14 mouse cellular contexts compared by ENCODE assay signal in the genomic region with DNA sequence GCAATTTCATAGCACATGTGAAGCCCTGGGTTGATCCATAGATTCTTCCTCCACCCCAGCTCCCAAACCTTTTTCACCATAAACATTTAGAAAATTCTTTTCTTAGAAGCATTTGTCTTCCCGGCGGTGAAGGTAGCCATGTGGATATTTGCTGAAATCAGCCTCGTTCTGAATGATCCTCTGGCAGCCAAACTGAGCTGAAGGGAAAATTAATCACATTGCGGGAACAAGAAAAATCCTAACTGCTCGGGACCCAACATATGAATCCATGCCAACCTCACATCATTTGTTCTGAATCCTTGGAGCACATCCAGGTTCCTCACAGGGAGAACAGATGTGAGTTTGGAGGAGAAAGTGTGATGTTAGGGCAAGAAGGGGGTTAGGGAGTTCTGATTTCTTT. TPM values are rescaled to one million over a fixed set of nuclear protein-coding genes. Genes with fewer than 3 reads are reported as not detected.
A peak's percentile ranks its signal among the peaks of the same experiment; 100 is the strongest.
DNase-seq lines count a peak whose midpoint lies in the region; ATAC-seq and TF ChIP-seq lines count a peak whose summit lies in the region.
"Had no signal": no experiment of that assay in that cellular context is flagged by ENCODE, and none has a peak within 500 bp of the region (broad histone marks: within the 10 kb centered on the region; RNA-seq: fewer than 3 reads in every experiment).

No protein-coding gene starts in this region.

- H3K4me3 ChIP-seq in hindbrain, embryonic 16.5 days (ENCODE audit: low read length) = no peak overlapping the region
- no peak overlapping the region for H3K4me3 ChIP-seq in hindbrain, embryonic 13.5 days
- H3K4me3 ChIP-seq in midbrain, postnatal 0 days (ENCODE audit: low read depth, low read length) = no peak overlapping the region
- no peak overlapping the region for H3K4me3 ChIP-seq in midbrain, embryonic 10.5 days
- H3K4me3 ChIP-seq in intestine, embryonic 16.5 days (ENCODE audit: low read length) = no peak overlapping the region
- H3K4me3 ChIP-seq: embryonic facial prominence, embryonic 12.5 days; hindbrain, embryonic 12.5 days had no signal

- H3K36me3 ChIP-seq in hindbrain, embryonic 16.5 days (ENCODE audit: control insufficient read depth, insufficient read depth, low read length) = no peaks in the 10 kb centered on the region
- no peaks in the 10 kb centered on the region for H3K36me3 ChIP-seq in hindbrain, embryonic 13.5 days
- no peaks in the 10 kb centered on the region for H3K36me3 ChIP-seq in midbrain, postnatal 0 days (ENCODE audit: insufficient read depth, low read length)
- H3K36me3 ChIP-seq in midbrain, embryonic 10.5 days = no peaks in the 10 kb centered on the region
- no peaks in the 10 kb centered on the region for H3K36me3 ChIP-seq in intestine, embryonic 16.5 days (ENCODE audit: control insufficient read depth, insufficient read depth, low read length)
- H3K36me3 ChIP-seq: embryonic facial prominence, embryonic 12.5 days; hindbrain, embryonic 12.5 days had no signal

- H3K9me3 ChIP-seq in hindbrain, embryonic 16.5 days (ENCODE audit: control insufficient read depth, low read length) = no peaks in the 10 kb centered on the region
- H3K9me3 ChIP-seq in hindbrain, embryonic 13.5 days = no peaks in the 10 kb centered on the region
- H3K9me3 ChIP-seq in midbrain, postnatal 0 days (ENCODE audit: low read length) = no peaks in the 10 kb centered on the region
- H3K9me3 ChIP-seq in midbrain, embryonic 10.5 days (replicated peaks) = no peaks in the 10 kb centered on the region
- H3K9me3 ChIP-seq in intestine, embryonic 16.5 days (ENCODE audit: control insufficient read depth, low read length) = no peaks in the 10 kb centered on the region
- H3K9me3 ChIP-seq: embryonic facial prominence, embryonic 12.5 days; hindbrain, embryonic 12.5 days had no signal

- peak; percentile 20 to 26 for DNase-seq in cerebellum, postnatal 14 days
- DNase-seq in cerebellum, postnatal 36 days = no peak
- DNase-seq in midbrain, postnatal 0 days (ENCODE audit: low spot score) = peak; percentile 65
- DNase-seq in midbrain, embryonic 10.5 days (ENCODE audit: low spot score) = no peak
- DNase-seq in lung, postnatal 36 days = peak; percentile 2
- DNase-seq: cerebellum, adult 9-11 months; kidney, adult 9 months; right cerebral cortex, adult 18-20 months had no signal

- no peaks in the 10 kb centered on the region for H3K27me3 ChIP-seq in hindbrain, embryonic 16.5 days (replicated peaks; ENCODE audit: control insufficient read depth, insufficient read depth, low read length)
- H3K27me3 ChIP-seq in hindbrain, embryonic 13.5 days = no peaks in the 10 kb centered on the region
- H3K27me3 ChIP-seq in midbrain, postnatal 0 days (ENCODE audit: insufficient read depth, low read length) = no peaks in the 10 kb centered on the region
- no peaks in the 10 kb centered on the region for H3K27me3 ChIP-seq in midbrain, embryonic 10.5 days (ENCODE audit: low read depth, poor library complexity, severe bottlenecking)
- H3K27me3 ChIP-seq in intestine, embryonic 16.5 days (replicated peaks; ENCODE audit: control insufficient read depth, insufficient read depth, low read length) = no peaks in the 10 kb centered on the region
- H3K27me3 ChIP-seq: embryonic facial prominence, embryonic 12.5 days; hindbrain, embryonic 12.5 days had no signal

- 41% methylated on average over 5 of the region's 5 CpGs for WGBS in hindbrain, embryonic 16.5 days
- 72% methylated on average over 5 of the region's 5 CpGs for WGBS in hindbrain, embryonic 13.5 days
- 65% methylated on average over 5 of the region's 5 CpGs for WGBS in midbrain, postnatal 0 days
- 92% methylated on average over 5 of the region's 5 CpGs for WGBS in midbrain, embryonic 10.5 days
- WGBS in intestine, embryonic 16.5 days = 43% methylated on average over 5 of the region's 5 CpGs

- no peak overlapping the region for H3K27ac ChIP-seq in hindbrain, embryonic 16.5 days (ENCODE audit: low read depth, low read length)
- no peak overlapping the region for H3K27ac ChIP-seq in hindbrain, embryonic 13.5 days
- no peak overlapping the region for H3K27ac ChIP-seq in midbrain, postnatal 0 days (ENCODE audit: low read depth, low read length)
- no peak overlapping the region for H3K27ac ChIP-seq in midbrain, embryonic 10.5 days (replicated peaks)
- no peak overlapping the region for H3K27ac ChIP-seq in intestine, embryonic 16.5 days (ENCODE audit: low read length)
- H3K27ac ChIP-seq: embryonic facial prominence, embryonic 12.5 days; hindbrain, embryonic 12.5 days had no signal

- ATAC-seq in hindbrain, embryonic 16.5 days = peak; percentile 52; the same call in 1 of the 2 replicates
- ATAC-seq in hindbrain, embryonic 13.5 days (ENCODE audit: low FRiP score) = no peak
- ATAC-seq in midbrain, postnatal 0 days (ENCODE audit: low FRiP score) = no peak
- no peak for ATAC-seq in intestine, embryonic 16.5 days
- ATAC-seq: midbrain, embryonic 16.5 days had no signal

- no peak overlapping the region for H3K4me2 ChIP-seq in hindbrain, embryonic 16.5 days (ENCODE audit: low read length)
- no peak overlapping the region for H3K4me2 ChIP-seq in hindbrain, embryonic 13.5 days
- H3K4me2 ChIP-seq in midbrain, postnatal 0 days (ENCODE audit: low read depth, low read length, poor library complexity, severe bottlenecking) = no peak overlapping the region
- no peak overlapping the region for H3K4me2 ChIP-seq in intestine, embryonic 16.5 days (ENCODE audit: low read depth, low read length)
- H3K4me2 ChIP-seq: embryonic facial prominence, embryonic 12.5 days; hindbrain, embryonic 12.5 days had no signal

- no peak overlapping the region for H3K9ac ChIP-seq in hindbrain, embryonic 16.5 days (ENCODE audit: low read depth, low read length)
- H3K9ac ChIP-seq in hindbrain, embryonic 13.5 days = no peak overlapping the region
- no peak overlapping the region for H3K9ac ChIP-seq in midbrain, postnatal 0 days (replicated peaks; ENCODE audit: low read length, poor library complexity, severe bottlenecking)
- H3K9ac ChIP-seq in intestine, embryonic 16.5 days (ENCODE audit: low read depth, low read length) = no peak overlapping the region
- H3K9ac ChIP-seq: embryonic facial prominence, embryonic 12.5 days; hindbrain, embryonic 12.5 days had no signal

- no peaks in the 10 kb centered on the region for H3K4me1 ChIP-seq in hindbrain, embryonic 16.5 days (ENCODE audit: control insufficient read depth, insufficient read depth, low read depth, low read length)
- H3K4me1 ChIP-seq in hindbrain, embryonic 13.5 days (replicated peaks) = peaks cover 5% of the 10 kb centered on the region; the same call in 1 of the 2 replicates
- H3K4me1 ChIP-seq in midbrain, postnatal 0 days (ENCODE audit: insufficient read depth, low read length) = no peaks in the 10 kb centered on the region
- H3K4me1 ChIP-seq in midbrain, embryonic 10.5 days = peaks cover 14% of the 10 kb centered on the region
- no peaks in the 10 kb centered on the region for H3K4me1 ChIP-seq in intestine, embryonic 16.5 days (ENCODE audit: control insufficient read depth, insufficient read depth, low read length)
- H3K4me1 ChIP-seq: hindbrain, embryonic 12.5 days had no signal

- TF ChIP-seq CTCF in midbrain, postnatal 0 days (IDR thresholded peaks at IDR 0.05) = no peak

RNA-seq across cellular contexts. Expression of a gene that starts 46.8 kb away (rescaled TPM):
- 3.8 and 3.9 TPM in 2 replicates for polyA plus RNA-seq in hindbrain, embryonic 16.5 days (2015; fragmentation: Nextera tagmentation; extraction: Ambion mirVana)
- 8.8 and 9.6 TPM in 2 replicates for polyA plus RNA-seq in hindbrain, embryonic 13.5 days (2015; fragmentation: Nextera tagmentation; extraction: Ambion mirVana)
- 3.3 and 4.0 TPM in 2 replicates for total RNA-seq in midbrain, postnatal 0 days (2014; rRNA removed)
- polyA plus RNA-seq in midbrain, postnatal 0 days (2015; fragmentation: Nextera tagmentation; extraction: Ambion mirVana) = 2.9 and 4.4 TPM in 2 replicates
- polyA plus RNA-seq in midbrain, embryonic 10.5 days (2016; fragmentation: Nextera tagmentation; extraction: Ambion mirVana) = 20.1 and 21.3 TPM in 2 replicates
- 2.7 and 3.0 TPM in 2 replicates for polyA plus RNA-seq in intestine, embryonic 16.5 days (2015; fragmentation: Nextera tagmentation; extraction: Ambion mirVana)

Comparison
In these comparisons a context has a peak if more than half of its experiments do, and no peak if none do; other contexts are left out.
1. DNase-seq: peak in cerebellum, postnatal 14 days (2 of 2), midbrain, postnatal 0 days (single experiment) and lung, postnatal 36 days (single experiment); none in cerebellum, postnatal 36 days (0 of 2) and midbrain, embryonic 10.5 days (single experiment).